Mouse (Mus musculus) embryonic facial prominence, embryonic 14.5 days (tissue): ENCODE measurements at regions not wholly inside any gene's neighbourhood (a gene's known extent, or its start where the extent isn't known, plus 50 kb on each side); places are given as distances from the start of the nearest gene placed in this dataset.

Source experiments
- ATAC-seq: fragments of 200-750 bp; cut with Nextera tagmentation; 2 replicates; pipeline ENCODE4 v1.8.0; 2017; ENCODE audit warnings: low read depth, moderate number of reproducible peaks, moderate TSS enrichment
- DNase-seq: peaks from one replicate; pipeline ENCODE4 v3.0.0-alpha.2; 2015; ENCODE audit warnings: low spot score
- H3K27ac ChIP-seq: fragments of 300-500 bp; sonication (generic); replicated peaks from 2 replicates; pipeline ENCODE4 v1.5.1; 2014; ENCODE audit warnings: low read depth, mild to moderate bottlenecking, low read length, moderate library complexity
- H3K27me3 ChIP-seq: fragments of 300-500 bp; sonication (generic); replicated peaks from 2 replicates; pipeline ENCODE4 v1.6.1; 2014; ENCODE audit warnings: low read length; ENCODE audit not compliant: control insufficient read depth, insufficient read depth
- H3K36me3 ChIP-seq: fragments of 300-500 bp; sonication (generic); 2 replicates; pipeline ENCODE4 v1.6.1; 2014; ENCODE audit warnings: low read length, mixed read lengths; ENCODE audit not compliant: control insufficient read depth, insufficient read depth
- H3K4me1 ChIP-seq: fragments of 300-500 bp; sonication (generic); 2 replicates; pipeline ENCODE4 v1.6.1; 2014; ENCODE audit warnings: antibody characterized with exemption, low read length; ENCODE audit not compliant: control insufficient read depth, insufficient read depth
- H3K4me2 ChIP-seq: fragments of 300-500 bp; sonication (generic); 2 replicates; pipeline ENCODE4 v1.6.1; 2014; ENCODE audit warnings: low read depth, mild to moderate bottlenecking, low read length, moderate library complexity, mixed read lengths
- H3K4me3 ChIP-seq: fragments of 300-500 bp; sonication (generic); 2 replicates; pipeline ENCODE4 v1.5.1; 2014; ENCODE audit warnings: low read depth, mild to moderate bottlenecking, low read length
- H3K9ac ChIP-seq: fragments of 300-500 bp; sonication (generic); 2 replicates; pipeline ENCODE4 v1.6.1; 2014; ENCODE audit warnings: low read depth, mild to moderate bottlenecking, low read length, moderate library complexity, mixed read lengths
- H3K9me3 ChIP-seq: fragments of 300-500 bp; sonication (generic); 2 replicates; pipeline ENCODE4 v1.6.1; 2016; ENCODE audit warnings: low read length; ENCODE audit not compliant: control insufficient read depth
- WGBS: fragments of 180-500 bp; shearing (Covaris S2); extraction: QIAGEN DNeasy Blood & Tissue Kit; methylation state at CpG from one replicate; pipeline ENCODE4 v1.1.7; 2014; 5-methylcytosine and 5-hydroxymethylcytosine counted together

DNA sequence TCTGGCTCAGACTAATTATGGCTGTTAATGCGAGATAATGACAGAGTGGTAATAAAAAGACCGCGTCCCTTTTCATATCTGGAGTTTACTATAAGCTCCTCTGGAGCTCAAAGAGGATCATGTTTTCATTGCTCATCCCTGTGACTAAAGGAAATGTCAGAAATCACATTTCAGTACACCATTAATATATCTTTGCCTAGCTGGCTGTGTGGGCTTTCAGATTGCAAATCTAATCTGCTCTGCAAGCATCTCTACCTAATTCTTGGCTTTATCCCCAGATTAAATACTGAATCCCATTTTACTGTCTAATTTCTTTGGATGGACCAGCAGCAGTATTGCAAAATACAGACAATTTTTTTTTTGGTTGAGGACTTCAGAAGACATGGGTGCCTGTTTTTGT lies 122.6 kb upstream of the Gcfc2 start:
- WGBS, result 74% methylated on average over 3 of the region's 3 CpGs
- no peak for DNase-seq

DNA sequence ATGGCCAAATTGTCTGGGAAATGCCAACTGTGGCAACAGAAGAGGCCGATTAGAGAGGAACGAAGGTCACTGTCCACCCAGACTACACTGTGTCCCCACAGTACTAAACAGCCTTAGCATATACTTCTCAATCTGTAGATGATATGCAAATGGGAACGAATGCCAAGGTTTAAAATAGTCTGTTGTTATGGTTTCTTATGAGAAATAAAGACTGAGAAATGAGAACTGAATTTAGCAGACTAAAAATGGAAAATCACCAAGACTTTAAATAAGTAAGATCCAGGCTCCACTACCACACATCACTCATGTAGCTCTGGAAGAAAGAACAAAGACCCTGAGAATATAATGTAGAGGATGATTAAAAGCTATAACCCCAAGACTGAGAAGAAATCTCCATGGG lies 121.7 kb upstream of the Gcfc2 start:
- H3K4me2 ChIP-seq, result no peak overlapping the region
- H3K4me1 ChIP-seq, result no peaks in the 10 kb centered on the region
- no peaks in the 10 kb centered on the region for H3K27me3 ChIP-seq
- H3K9ac ChIP-seq, result no peak overlapping the region
- no peak overlapping the region for H3K4me3 ChIP-seq
- H3K9me3 ChIP-seq, result no peaks in the 10 kb centered on the region; the same call in 1 of the 2 replicates
- ATAC-seq (no peak), DNase-seq (no peak)
- 84% methylated on average over 3 of the region's 3 CpGs for WGBS
- no peak overlapping the region for H3K27ac ChIP-seq
- H3K36me3 ChIP-seq, result no peaks in the 10 kb centered on the region

More for the DNA sequence above, 122.6 kb upstream of the Gcfc2 start:
- no peak for ATAC-seq
- Histone ChIP-seq H3K4me2 (no peak overlapping the region), H3K4me3 (no peak overlapping the region), H3K27ac (no peak overlapping the region), H3K36me3 (no peaks in the 10 kb centered on the region), H3K9ac (no peak overlapping the region), H3K4me1 (no peaks in the 10 kb centered on the region), H3K27me3 (no peaks in the 10 kb centered on the region), H3K9me3 (no peaks in the 10 kb centered on the region; the same call in 1 of the 2 replicates)

DNA sequence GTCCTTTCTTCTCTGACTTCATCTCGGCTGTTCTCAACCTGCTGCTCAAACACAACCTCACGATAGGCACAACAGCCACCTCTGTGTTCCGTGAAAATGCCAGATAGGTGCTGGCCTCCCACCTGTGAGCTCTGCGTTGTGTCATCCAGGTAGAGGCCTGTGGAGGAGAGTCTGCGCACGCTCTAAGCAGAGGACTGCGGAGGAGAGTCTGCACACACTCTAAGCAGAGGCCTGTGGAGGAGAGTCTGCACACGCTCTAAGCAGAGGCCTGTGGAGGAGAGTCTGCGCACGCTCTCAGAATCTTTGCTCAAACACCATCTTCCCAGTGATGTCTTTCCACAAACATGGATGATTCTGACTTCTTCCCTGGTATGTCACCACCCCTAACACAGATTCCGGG lies 117.5 kb upstream of the Gcfc2 start:
- 94% methylated on average over 11 of the region's 11 CpGs for WGBS
- ATAC-seq, result no peak
- Histone ChIP-seq H3K36me3 (no peaks in the 10 kb centered on the region), H3K9ac (no peak overlapping the region), H3K4me2 (no peak overlapping the region), H3K4me3 (no peak overlapping the region), H3K9me3 (no peaks in the 10 kb centered on the region; the same call in 1 of the 2 replicates), H3K27ac (no peak overlapping the region), H3K4me1 (no peaks in the 10 kb centered on the region), H3K27me3 (no peaks in the 10 kb centered on the region)
- DNase-seq, result no peak

DNA sequence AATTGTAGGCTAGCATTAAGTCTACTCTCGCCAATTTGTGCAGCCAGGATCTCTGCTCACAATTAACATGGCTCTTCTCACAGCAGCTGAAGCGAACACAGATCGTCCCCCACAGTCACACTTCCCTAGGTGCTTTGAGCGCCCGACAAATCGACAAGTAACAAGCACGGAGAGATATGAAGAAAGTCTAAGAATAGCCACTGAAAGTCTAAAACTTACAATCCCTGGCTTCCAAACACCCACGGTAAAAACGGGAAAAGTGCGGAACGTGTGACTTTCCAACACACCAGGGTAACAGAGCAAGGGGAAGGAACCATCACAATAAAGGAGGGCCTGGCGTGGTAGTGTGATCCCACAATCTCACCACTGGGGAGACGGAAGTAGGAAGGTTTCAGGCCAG lies 114.8 kb upstream of the Gcfc2 start:
- 88% methylated on average over 13 of the region's 13 CpGs for WGBS
- no peak for DNase-seq

DNA sequence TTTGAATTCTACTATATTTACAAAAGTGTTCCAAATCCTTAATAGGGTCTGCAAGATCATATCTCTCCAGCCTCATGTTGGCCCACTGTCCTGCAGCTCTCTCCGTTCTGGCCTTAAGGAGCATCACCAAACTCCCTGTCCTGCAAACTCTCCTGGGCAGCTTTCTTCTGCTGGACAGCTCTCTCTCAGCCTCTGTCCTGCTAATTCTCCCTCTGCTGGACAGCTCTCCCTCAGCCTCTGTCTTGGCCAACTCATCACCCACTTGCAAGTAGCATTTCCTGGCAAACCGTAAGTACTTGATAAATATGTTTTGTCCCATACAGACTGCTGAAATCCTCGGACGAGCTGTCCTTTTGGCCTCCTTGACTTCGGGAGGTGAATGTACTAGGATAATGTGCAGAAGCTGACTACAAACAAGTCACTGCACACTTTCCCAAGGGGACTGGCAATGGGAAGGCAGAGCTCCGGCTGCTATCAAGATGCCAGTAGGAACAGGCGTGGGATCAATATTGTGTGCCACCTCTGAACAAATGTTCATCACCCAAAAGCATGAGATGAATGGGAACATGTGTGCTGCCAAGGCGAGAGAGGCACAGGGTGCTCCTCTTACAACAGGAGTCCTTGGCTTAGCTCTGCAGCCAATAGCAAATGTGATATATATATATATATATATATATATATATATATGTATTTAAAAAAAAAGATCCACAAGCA lies 108.1 kb upstream of the Gcfc2 start:
- 80% methylated on average over 8 of the region's 8 CpGs for WGBS
- Histone ChIP-seq H3K27me3 (no peaks in the 10 kb centered on the region), H3K36me3 (no peaks in the 10 kb centered on the region), H3K9me3 (no peaks in the 10 kb centered on the region), H3K9ac (no peak overlapping the region), H3K4me2 (no peak overlapping the region), H3K4me3 (no peak overlapping the region), H3K27ac (no peak overlapping the region), H3K4me1 (no peaks in the 10 kb centered on the region)
- DNase-seq (peak; percentile 12), ATAC-seq (no peak)

More for the DNA sequence above, 114.8 kb upstream of the Gcfc2 start:
- Histone ChIP-seq H3K9me3 (no peaks in the 10 kb centered on the region), H3K4me1 (no peaks in the 10 kb centered on the region), H3K27ac (no peak overlapping the region), H3K27me3 (no peaks in the 10 kb centered on the region), H3K4me3 (no peak overlapping the region), H3K36me3 (no peaks in the 10 kb centered on the region), H3K4me2 (no peak overlapping the region), H3K9ac (no peak overlapping the region)
- no peak for ATAC-seq

DNA sequence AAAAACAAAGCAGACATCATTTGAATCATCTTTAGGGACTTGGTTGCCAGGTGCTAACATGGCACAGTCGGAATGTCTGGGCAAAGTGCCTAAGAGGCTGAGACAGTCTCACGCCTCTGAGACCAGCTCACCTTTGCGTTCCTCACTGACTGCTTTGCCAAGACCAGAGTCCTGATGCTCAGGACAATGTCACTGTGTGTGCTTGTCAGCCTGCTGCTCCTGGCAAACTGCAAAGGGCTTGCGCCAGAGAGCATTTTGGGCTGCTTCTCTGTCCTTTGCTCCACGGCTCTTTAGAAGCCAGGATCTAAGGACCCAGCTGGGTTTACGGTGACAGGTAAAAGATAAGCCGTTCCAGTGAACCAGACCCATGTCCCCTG lies 107.5 kb upstream of the Gcfc2 start:
- no peak for ATAC-seq
- no peak overlapping the region for H3K4me3 ChIP-seq
- WGBS, result 87% methylated on average over 7 of the region's 7 CpGs
- no peaks in the 10 kb centered on the region for H3K36me3 ChIP-seq
- DNase-seq, result no peak
- H3K9ac ChIP-seq, result no peak overlapping the region
- no peaks in the 10 kb centered on the region for H3K27me3 ChIP-seq
- no peaks in the 10 kb centered on the region for H3K4me1 ChIP-seq
- no peak overlapping the region for H3K4me2 ChIP-seq
- no peak overlapping the region for H3K27ac ChIP-seq
- no peaks in the 10 kb centered on the region for H3K9me3 ChIP-seq

DNA sequence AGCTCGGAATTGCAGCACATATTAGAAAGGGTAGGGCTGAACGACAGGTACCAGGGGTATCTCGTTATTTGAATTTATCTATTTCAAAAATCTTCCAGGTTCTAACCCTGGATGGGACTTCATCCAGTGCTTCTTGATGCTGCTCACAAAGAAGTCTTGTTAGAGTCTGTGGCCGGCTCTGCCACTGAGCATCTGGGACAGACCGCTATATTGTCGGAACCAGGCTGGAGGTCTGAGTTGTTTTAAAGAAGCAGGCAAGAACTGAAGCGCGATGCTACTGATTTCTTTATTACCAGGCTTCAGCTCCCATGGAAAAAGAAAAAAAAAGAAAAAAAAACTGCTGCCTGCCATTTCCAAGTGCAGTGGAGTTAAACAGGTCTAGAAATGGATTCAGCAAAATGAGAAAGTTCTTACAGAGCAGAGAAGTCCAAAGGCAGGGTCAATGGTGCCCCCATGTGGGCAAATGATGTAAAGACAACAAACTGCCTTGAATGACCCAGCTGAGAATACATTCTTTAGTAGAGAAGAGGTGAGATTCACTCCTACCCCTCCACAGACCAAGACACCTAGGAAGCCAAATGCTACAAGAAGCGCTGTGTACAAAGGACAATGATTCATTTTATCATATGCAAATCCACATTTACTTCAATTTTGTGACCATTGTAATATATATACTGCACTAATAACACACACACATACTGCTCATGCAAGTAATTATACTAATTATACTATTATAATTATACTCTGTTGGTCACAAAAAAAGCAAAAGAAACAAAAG lies 106.2 kb upstream of the Gcfc2 start:
- H3K4me2 ChIP-seq, result no peak overlapping the region
- H3K4me1 ChIP-seq, result no peaks in the 10 kb centered on the region
- H3K9me3 ChIP-seq, result no peaks in the 10 kb centered on the region
- no peaks in the 10 kb centered on the region for H3K27me3 ChIP-seq
- no peaks in the 10 kb centered on the region for H3K36me3 ChIP-seq
- no peak overlapping the region for H3K27ac ChIP-seq
- WGBS, result 71% methylated on average over 9 of the region's 9 CpGs
- DNase-seq, result peak; percentile 64
- peak; percentile 78 for ATAC-seq
- H3K9ac ChIP-seq, result no peak overlapping the region
- H3K4me3 ChIP-seq, result no peak overlapping the region

DNA sequence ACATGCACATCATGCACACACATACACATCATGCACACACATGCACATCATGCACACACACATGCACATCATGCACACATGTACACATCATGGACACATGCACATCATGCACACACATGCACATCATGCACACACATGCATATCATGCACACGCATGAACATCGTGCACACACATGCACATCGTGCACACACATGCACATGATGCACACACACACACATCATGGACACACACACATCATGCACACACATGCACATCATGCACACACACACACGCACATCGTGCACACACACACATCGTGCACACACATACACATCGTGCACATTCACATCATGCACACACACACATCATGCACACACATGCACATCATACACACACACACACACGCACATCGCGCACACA lies 104.9 kb upstream of the Gcfc2 start:
- no peak overlapping the region for H3K9ac ChIP-seq
- no peak overlapping the region for H3K4me3 ChIP-seq
- DNase-seq (no peak), ATAC-seq (no peak)
- no peaks in the 10 kb centered on the region for H3K9me3 ChIP-seq
- no peaks in the 10 kb centered on the region for H3K36me3 ChIP-seq
- no peak overlapping the region for H3K27ac ChIP-seq
- H3K27me3 ChIP-seq, result no peaks in the 10 kb centered on the region
- 98% methylated on average over 10 of the region's 10 CpGs for WGBS
- no peaks in the 10 kb centered on the region for H3K4me1 ChIP-seq
- no peak overlapping the region for H3K4me2 ChIP-seq

DNA sequence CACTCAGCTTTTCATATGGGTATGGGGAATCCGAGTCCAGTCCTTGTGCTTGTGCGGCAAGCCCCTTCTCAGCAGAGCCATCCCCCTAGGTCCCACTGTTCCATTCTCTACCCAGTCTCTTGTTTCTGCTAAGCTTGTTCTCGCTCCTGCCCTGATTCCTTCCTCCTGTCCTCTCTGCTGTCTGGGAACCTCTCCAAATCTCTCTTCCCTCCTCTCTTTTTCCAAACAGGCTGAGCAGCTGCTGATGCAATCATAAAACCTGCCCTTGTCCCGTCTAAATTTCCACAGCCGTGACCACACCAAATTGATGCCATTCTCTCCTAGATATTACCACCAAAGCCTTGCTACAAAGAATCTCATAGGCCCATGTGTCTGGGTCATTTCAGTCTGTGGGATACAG lies 103.4 kb upstream of the Gcfc2 start:
- ATAC-seq, result no peak
- no peak for DNase-seq
- WGBS, result 63% methylated on average over 5 of the region's 5 CpGs
- H3K36me3 ChIP-seq, result no peaks in the 10 kb centered on the region
- no peak overlapping the region for H3K4me3 ChIP-seq
- no peaks in the 10 kb centered on the region for H3K9me3 ChIP-seq
- H3K9ac ChIP-seq, result no peak overlapping the region
- no peaks in the 10 kb centered on the region for H3K4me1 ChIP-seq
- no peak overlapping the region for H3K4me2 ChIP-seq
- H3K27ac ChIP-seq, result no peak overlapping the region
- no peaks in the 10 kb centered on the region for H3K27me3 ChIP-seq
